8 mouse cellular contexts compared by ENCODE assay signal in the genomic region with DNA sequence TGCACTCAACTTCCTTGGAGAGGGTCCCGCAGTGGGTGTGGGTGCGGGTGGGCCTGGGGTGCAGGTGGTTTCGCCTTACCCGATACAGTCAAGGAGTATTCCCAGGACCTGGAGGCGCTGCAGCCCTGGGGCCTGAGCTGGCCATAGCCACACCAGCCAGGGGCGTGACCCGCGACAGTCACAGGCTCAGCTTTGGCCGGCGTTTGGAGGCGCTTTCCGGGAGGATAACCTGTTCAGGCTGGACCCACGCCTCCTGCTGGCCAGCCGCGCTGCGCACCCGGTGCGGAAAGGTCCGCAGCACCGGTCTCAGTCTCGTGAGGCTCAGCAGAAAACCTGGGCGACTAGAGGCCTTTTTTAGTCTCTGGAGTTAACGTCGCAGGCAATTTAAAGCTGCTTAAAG. TPM values are rescaled to one million over a fixed set of nuclear protein-coding genes. Genes with fewer than 3 reads are reported as not detected.
DNase-seq lines count a peak whose midpoint lies in the region; ATAC-seq and TF ChIP-seq lines count a peak whose summit lies in the region.

No protein-coding gene starts in this region.

- no peaks in the 10 kb centered on the region for H3K9me3 ChIP-seq in intestine, postnatal 0 days (ENCODE audit: control insufficient read depth)
- no peaks in the 10 kb centered on the region for H3K9me3 ChIP-seq in liver, postnatal 0 days (ENCODE audit: low read length)

- ATAC-seq in intestine, postnatal 0 days = peak; percentile 77
- peak; percentile 80 for ATAC-seq in liver, postnatal 0 days

- TF ChIP-seq CTCF in cerebellum, adult 2 months (IDR thresholded peaks at IDR 0.05; ENCODE audit: borderline replicate concordance, insufficient read depth, low read depth, low read length) = peak; percentile 28; the same call in 1 of the 2 replicates
- peak; percentile 91 for TF ChIP-seq CTCF in intestine, postnatal 0 days (IDR thresholded peaks at IDR 0.05; ENCODE audit: low read depth)
- peak; percentile 71 for TF ChIP-seq CTCF in liver, postnatal 0 days (IDR thresholded peaks at IDR 0.05; ENCODE audit: low read depth)

- no peaks in the 10 kb centered on the region; the same call in 1 of the 2 replicates for H3K27me3 ChIP-seq in cerebellum, adult 2 months (ENCODE audit: control insufficient read depth, insufficient read depth, low read length)
- no peaks in the 10 kb centered on the region for H3K27me3 ChIP-seq in intestine, postnatal 0 days (replicated peaks; ENCODE audit: control insufficient read depth, insufficient read depth, low read length)
- no peaks in the 10 kb centered on the region for H3K27me3 ChIP-seq in liver, postnatal 0 days (ENCODE audit: insufficient read depth, low read length)

- H3K4me1 ChIP-seq in cerebellum, adult 2 months (ENCODE audit: control insufficient read depth, insufficient read depth, low read length) = no peaks in the 10 kb centered on the region
- H3K4me1 ChIP-seq in intestine, postnatal 0 days (replicated peaks; ENCODE audit: control insufficient read depth, insufficient read depth, low read length) = no peaks in the 10 kb centered on the region
- peaks cover 10% of the 10 kb centered on the region for H3K4me1 ChIP-seq in liver, postnatal 0 days (ENCODE audit: insufficient read depth)

- DNase-seq in cerebellum, adult 2 months = peak; percentile 25 to 29
- DNase-seq in cerebellum, adult 9-11 months = no peak
- DNase-seq in embryo, embryonic 11 days = peak; percentile 87
- DNase-seq in heart, adult 18-20 months = peak; percentile 29 to 31
- DNase-seq in liver, postnatal 0 days = peak; percentile 80
- DNase-seq in ovary, adult 18-20 months (ENCODE audit: low spot score) = peak; percentile 23
- DNase-seq in layer of hippocampus, adult 18-20 months (ENCODE audit: low spot score in 2 of 2) = no peak

- no peak overlapping the region for H3K4me3 ChIP-seq in cerebellum, adult 2 months (replicated peaks; ENCODE audit: insufficient read depth, low read depth, low read length)
- 0 out of 2 replicates have a peak overlapping the region, but pooled peaks have one; percentile 5 for H3K4me3 ChIP-seq in intestine, postnatal 0 days (ENCODE audit: low read depth, low read length)
- no peak overlapping the region for H3K4me3 ChIP-seq in liver, postnatal 0 days (ENCODE audit: low read depth, low read length)

- TF ChIP-seq EP300 in liver, postnatal 0 days (IDR thresholded peaks at IDR 0.05; ENCODE audit: low read depth) = no peak

- WGBS in cerebellum, adult 2 months = 3% methylated on average over 24 of the region's 24 CpGs
- WGBS in intestine, postnatal 0 days = 4% methylated on average over 24 of the region's 24 CpGs
- WGBS in liver, postnatal 0 days (ENCODE audit: insufficient replicate concordance) = 2% methylated on average over 24 of the region's 24 CpGs

- H3K27ac ChIP-seq in cerebellum, adult 2 months (ENCODE audit: insufficient read depth, low read length) = no peak overlapping the region
- no peak overlapping the region for H3K27ac ChIP-seq in intestine, postnatal 0 days (ENCODE audit: low read depth, low read length)
- H3K27ac ChIP-seq in liver, postnatal 0 days (ENCODE audit: low read depth) = no peak overlapping the region

- H3K9ac ChIP-seq in intestine, postnatal 0 days (ENCODE audit: low read depth, low read length) = no peak overlapping the region
- no peak overlapping the region for H3K9ac ChIP-seq in liver, postnatal 0 days (replicated peaks)

- no peak for TF ChIP-seq POLR2A in cerebellum, adult 2 months (IDR thresholded peaks at IDR 0.05; ENCODE audit: borderline replicate concordance, insufficient read depth, low read length)

- no peaks in the 10 kb centered on the region for H3K36me3 ChIP-seq in intestine, postnatal 0 days (ENCODE audit: control insufficient read depth, insufficient read depth)
- no peaks in the 10 kb centered on the region for H3K36me3 ChIP-seq in liver, postnatal 0 days (replicated peaks; ENCODE audit: insufficient read depth, low read length)

- peak overlapping the region; percentile 56 for H3K4me2 ChIP-seq in intestine, postnatal 0 days (replicated peaks; ENCODE audit: low read depth)
- peak overlapping the region; percentile 52 for H3K4me2 ChIP-seq in liver, postnatal 0 days (ENCODE audit: low read depth, low read length)

RNA-seq across cellular contexts. Expression of gene Fgg, which starts 12.2 kb away (rescaled TPM):
- not detected in 2 replicates for polyA plus RNA-seq in cerebellum, adult 2 months (2012; rRNA removed)
- total RNA-seq in heart, adult 18-20 months (2021) = not detected
- 1.2 and 1.8 TPM in 2 replicates for polyA plus RNA-seq in intestine, postnatal 0 days (2015; fragmentation: Nextera tagmentation; extraction: Ambion mirVana)
- 4,762 and 5,621 TPM in 2 replicates for polyA plus RNA-seq in liver, postnatal 0 days (2015; fragmentation: Nextera tagmentation; extraction: Ambion mirVana)
- total RNA-seq in layer of hippocampus, adult 18-20 months (2021) = under 1 TPM in 1 of 2 experiments, not detected in 1; 0.17 TPM

RNA-seq across cellular contexts. Expression of gene Fga, which starts 30.5 kb away (rescaled TPM):
- 0.05 TPM in 1 of 2 replicates, not detected in the other for polyA plus RNA-seq in cerebellum, adult 2 months (2012; rRNA removed)
- total RNA-seq in heart, adult 18-20 months (2021) = not detected
- 18.3 and 22.8 TPM in 2 replicates for polyA plus RNA-seq in intestine, postnatal 0 days (2015; fragmentation: Nextera tagmentation; extraction: Ambion mirVana)
- polyA plus RNA-seq in liver, postnatal 0 days (2015; fragmentation: Nextera tagmentation; extraction: Ambion mirVana) = 4,366 and 4,944 TPM in 2 replicates
- not detected for total RNA-seq in layer of hippocampus, adult 18-20 months (2021)

RNA-seq across cellular contexts. Expression of gene Fgb, which starts 54.3 kb away (rescaled TPM):
- 0.03 TPM in 1 of 2 replicates, not detected in the other for polyA plus RNA-seq in cerebellum, adult 2 months (2012; rRNA removed)
- total RNA-seq in heart, adult 18-20 months (2021) = not detected
- polyA plus RNA-seq in intestine, postnatal 0 days (2015; fragmentation: Nextera tagmentation; extraction: Ambion mirVana) = 7.5 and 8.7 TPM in 2 replicates
- polyA plus RNA-seq in liver, postnatal 0 days (2015; fragmentation: Nextera tagmentation; extraction: Ambion mirVana) = 2,723 and 3,190 TPM in 2 replicates
- total RNA-seq in layer of hippocampus, adult 18-20 months (2021) = not detected

RNA-seq across cellular contexts. Expression of gene Plrg1, which starts 60.0 kb away (rescaled TPM):
- 60.5 and 62.5 TPM in 2 replicates for polyA plus RNA-seq in cerebellum, adult 2 months (2012; rRNA removed)
- 10 to 100 TPM; 26.8 to 29.4 TPM for total RNA-seq in heart, adult 18-20 months (2021)
- 36.3 and 38.0 TPM in 2 replicates for polyA plus RNA-seq in intestine, postnatal 0 days (2015; fragmentation: Nextera tagmentation; extraction: Ambion mirVana)
- polyA plus RNA-seq in liver, postnatal 0 days (2015; fragmentation: Nextera tagmentation; extraction: Ambion mirVana) = 29.6 and 29.9 TPM in 2 replicates
- 10 to 100 TPM; 51.3 to 56.5 TPM for total RNA-seq in layer of hippocampus, adult 18-20 months (2021)

Comparison
In these comparisons a context has a peak if more than half of its experiments do, and no peak if none do; other contexts are left out.
1. DNase-seq: peak in cerebellum, adult 2 months (2 of 2), embryo, embryonic 11 days (single experiment), heart, adult 18-20 months (2 of 2), liver, postnatal 0 days (single experiment) and ovary, adult 18-20 months (single experiment); none in cerebellum, adult 9-11 months (single experiment) and layer of hippocampus, adult 18-20 months (0 of 2).
2. CTCF ChIP-seq: peak in every context shown above with its lines; median percentile 91 in intestine, postnatal 0 days; 71 in liver, postnatal 0 days; 28 in cerebellum, adult 2 months.
3. RNA of gene Fgg, which starts 12.2 kb away (polyA plus RNA-seq): 4,762 to 5,621 TPM in liver, postnatal 0 days; 1.2 to 1.8 TPM in intestine, postnatal 0 days and not detected in cerebellum, adult 2 months; every median in the first group is over 1,000 times any median in the second.
4. RNA of gene Fga, which starts 30.5 kb away (polyA plus RNA-seq): 4,366 to 4,944 TPM in liver, postnatal 0 days; 18.3 to 22.8 TPM in intestine, postnatal 0 days and 0.05 TPM in cerebellum, adult 2 months; every median in the first group is over 100 times any median in the second.
5. RNA of gene Fgb, which starts 54.3 kb away (polyA plus RNA-seq): 2,723 to 3,190 TPM in liver, postnatal 0 days; 7.5 to 8.7 TPM in intestine, postnatal 0 days and 0.03 TPM in cerebellum, adult 2 months; every median in the first group is over 100 times any median in the second.